Mouse (Mus musculus) embryonic fibroblast, embryonic 13.5 days (primary cell): ENCODE results near the gene Kif16b. TPM values are rescaled to one million over a fixed set of nuclear protein-coding genes. Genes with fewer than 3 reads are reported as not detected.

Experiments
- H3K27ac ChIP-seq: 2 replicates; pipeline ENCODE4 v1.5.1; 2012; ENCODE audit warnings: low read length, control low read depth, inconsistent platforms; ENCODE audit not compliant: insufficient read depth
- H3K4me1 ChIP-seq: 2 replicates; pipeline ENCODE4 v1.6.1; 2011; ENCODE audit warnings: low read length; ENCODE audit not compliant: control insufficient read depth, insufficient read depth
- H3K4me3 ChIP-seq: 2 replicates; pipeline ENCODE4 v1.5.1; 2011; ENCODE audit warnings: mild to moderate bottlenecking, control low read depth, low read length; ENCODE audit not compliant: insufficient read depth
- CTCF ChIP-seq: IDR thresholded peaks from 2 replicates; pipeline ENCODE4 v1.5.1; 2011; ENCODE audit warnings: mild to moderate bottlenecking, control low read depth, low read length, moderate library complexity, borderline replicate concordance; ENCODE audit not compliant: insufficient read depth
- POLR2A ChIP-seq: IDR thresholded peaks from 2 replicates; pipeline ENCODE4 v1.6.1; 2011; ENCODE audit warnings: low read depth, mild to moderate bottlenecking, control low read depth, low read length, moderate library complexity
- polyA plus RNA-seq: library from polyadenylated mRNA; stranded (reverse); fragments of >200 nt; gene quantifications from 2 replicates; pipeline ENCODE4 v1.2.4, GENCODE M21; 2011; ENCODE audit warnings: low read depth; ENCODE audit not compliant: missing spikeins, insufficient read length

The Kif16b gene
- polyA plus RNA-seq, 1 experiment: 13.7 TPM

DNA sequence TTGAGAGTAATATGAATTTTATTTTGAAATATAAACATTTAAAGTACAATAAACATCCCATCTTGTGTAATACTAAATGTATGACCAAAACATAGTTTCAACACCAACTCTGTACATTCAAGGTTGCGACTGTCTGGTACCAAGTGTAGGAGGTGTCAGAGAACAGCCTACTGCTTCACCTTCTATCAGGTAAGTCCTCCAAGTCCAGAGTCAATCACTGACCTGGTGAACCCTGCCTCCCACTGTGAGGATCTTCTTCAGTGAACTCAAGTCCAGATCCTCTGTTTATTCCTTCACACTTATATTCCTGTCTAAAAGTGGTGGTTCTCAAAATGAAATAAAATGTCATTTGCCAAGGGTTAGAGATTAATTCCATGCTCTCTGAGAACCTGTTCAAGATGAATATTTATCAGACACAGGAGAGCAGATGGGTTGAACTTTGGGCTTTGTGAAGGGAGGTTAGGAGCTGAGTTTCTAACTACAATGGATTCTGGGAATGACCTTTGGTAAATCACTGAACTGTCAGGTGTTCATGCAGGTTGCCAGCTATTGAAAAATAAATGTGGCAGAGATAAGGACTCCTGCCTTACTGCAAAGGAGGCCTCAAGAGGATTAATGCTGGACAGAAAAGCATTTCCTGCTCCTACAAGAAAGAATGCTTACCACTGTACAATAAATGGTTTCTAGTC, 97.4 kb downstream of the Kif16b start:
- no peak overlapping the region for H3K27ac ChIP-seq
- TF ChIP-seq CTCF (no peak), POLR2A (no peak)
- no peaks in the 10 kb centered on the region for H3K4me1 ChIP-seq
- H3K4me3 ChIP-seq: no peak overlapping the region

DNA sequence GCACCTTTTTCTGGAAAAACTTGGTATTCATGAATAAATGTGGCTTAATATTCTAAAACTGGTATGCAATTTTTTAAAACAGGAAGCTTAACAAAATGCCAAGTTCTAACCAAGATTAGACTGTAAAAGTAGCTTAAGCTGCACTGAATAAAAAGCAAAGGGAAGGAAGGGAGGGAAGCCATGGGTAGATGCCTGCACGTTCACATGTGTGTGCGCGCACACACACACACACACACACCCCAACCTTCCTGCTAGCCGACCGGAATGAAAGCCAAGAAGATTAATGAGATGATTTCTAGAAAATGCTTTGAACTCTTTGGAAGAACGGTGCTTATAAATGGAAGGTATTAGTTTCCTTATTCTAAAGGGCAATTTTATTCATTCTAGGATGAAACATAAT, 104.0 kb downstream of the Kif16b start:
- H3K4me3 ChIP-seq: no peak overlapping the region
- H3K27ac ChIP-seq: no peak overlapping the region
- no peaks in the 10 kb centered on the region for H3K4me1 ChIP-seq
- TF ChIP-seq CTCF: no peak
- TF ChIP-seq POLR2A: no peak

DNA sequence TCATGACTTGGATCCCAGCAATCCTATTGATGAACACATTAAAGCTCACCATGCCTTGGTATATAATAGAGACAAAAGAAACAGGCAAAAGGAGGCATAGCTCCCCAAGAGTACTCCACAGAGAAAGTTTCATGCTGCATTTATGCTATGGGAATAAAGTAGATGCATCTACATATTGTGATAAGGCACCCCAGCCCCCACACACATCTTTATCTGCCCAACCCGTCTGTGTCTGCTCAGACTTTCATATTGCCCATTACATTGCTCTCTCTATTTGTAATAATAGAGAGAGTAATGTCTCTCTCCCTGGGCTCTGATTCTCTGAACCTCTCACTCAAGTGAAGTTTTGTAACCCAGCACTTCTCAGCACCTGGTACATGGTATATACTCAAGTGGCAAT, 126.0 kb downstream of the Kif16b start:
- H3K4me1 ChIP-seq: no peaks in the 10 kb centered on the region
- H3K27ac ChIP-seq: no peak overlapping the region
- no peak for TF ChIP-seq CTCF
- TF ChIP-seq POLR2A: no peak
- no peak overlapping the region for H3K4me3 ChIP-seq

DNA sequence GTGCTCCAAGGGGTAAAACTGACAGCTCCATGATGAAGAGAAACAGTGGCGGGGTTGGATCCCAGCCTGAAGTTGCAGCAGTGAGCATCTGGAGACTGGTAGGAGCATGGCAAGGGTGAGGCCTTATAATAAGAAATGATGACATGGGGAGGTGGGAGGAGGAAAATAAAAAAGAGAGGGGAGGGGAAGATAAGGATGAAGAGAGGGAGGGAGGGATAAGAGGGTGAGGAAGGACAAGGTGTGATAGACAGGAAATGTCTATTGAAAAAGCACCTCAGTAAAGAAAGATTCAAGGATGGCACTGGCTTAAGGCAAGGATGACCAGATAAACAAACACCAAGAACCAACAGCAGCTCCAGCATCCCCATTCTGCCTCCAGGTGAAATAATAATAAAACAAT, 126.6 kb downstream of the Kif16b start:
- H3K4me3 ChIP-seq: no peak overlapping the region
- H3K27ac ChIP-seq: no peak overlapping the region
- no peaks in the 10 kb centered on the region for H3K4me1 ChIP-seq
- no peak for TF ChIP-seq POLR2A
- no peak for TF ChIP-seq CTCF

DNA sequence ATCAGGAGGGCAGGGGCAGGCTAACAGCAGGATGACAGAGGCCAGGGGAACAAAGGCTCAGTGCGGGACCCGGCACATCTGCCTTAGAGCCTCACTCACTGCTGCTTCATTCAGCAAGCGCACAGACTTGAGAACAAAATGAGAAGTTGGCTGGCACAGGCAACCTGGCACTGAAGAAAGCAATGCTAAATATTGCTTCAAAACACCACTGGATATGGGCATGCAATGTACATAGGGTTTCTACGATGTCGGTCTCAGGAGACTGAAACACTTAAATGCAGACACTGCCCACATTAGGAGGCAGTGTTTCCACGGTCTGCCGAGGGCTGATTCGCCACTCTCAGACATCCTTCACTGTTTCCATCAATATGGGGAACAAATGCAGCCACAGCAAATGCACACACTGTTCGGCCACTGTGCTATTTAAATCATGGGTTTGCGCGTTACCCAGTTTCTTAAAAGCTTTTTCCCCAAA, 131.6 kb downstream of the Kif16b start:
- H3K4me1 ChIP-seq: no peaks in the 10 kb centered on the region
- H3K4me3 ChIP-seq: no peak overlapping the region
- H3K27ac ChIP-seq: no peak overlapping the region
- TF ChIP-seq CTCF: no peak
- no peak for TF ChIP-seq POLR2A

DNA sequence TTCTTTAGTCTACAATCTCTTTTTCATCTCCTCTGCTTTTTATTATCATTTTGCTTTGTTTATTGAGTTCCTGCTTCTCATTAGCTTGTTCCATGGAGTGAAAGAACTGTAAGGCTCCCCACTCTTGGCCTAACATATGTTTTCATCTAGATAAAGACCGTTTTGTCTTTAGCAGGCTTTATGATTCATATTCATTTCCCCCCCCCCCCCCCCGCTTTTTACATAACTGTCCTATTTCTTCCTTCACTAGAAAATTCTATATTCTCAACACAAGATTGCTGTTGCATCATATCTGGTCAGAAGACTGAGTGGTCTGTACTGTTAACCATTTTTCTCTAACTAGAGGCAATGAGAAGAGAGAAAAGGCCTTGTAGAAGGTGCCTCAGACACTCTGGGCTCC, 137.1 kb downstream of the Kif16b start:
- H3K4me3 ChIP-seq: no peak overlapping the region
- TF ChIP-seq POLR2A: no peak
- no peak for TF ChIP-seq CTCF
- no peaks in the 10 kb centered on the region for H3K4me1 ChIP-seq
- peak overlapping the region; percentile 31; the same call in 1 of the 2 replicates for H3K27ac ChIP-seq

DNA sequence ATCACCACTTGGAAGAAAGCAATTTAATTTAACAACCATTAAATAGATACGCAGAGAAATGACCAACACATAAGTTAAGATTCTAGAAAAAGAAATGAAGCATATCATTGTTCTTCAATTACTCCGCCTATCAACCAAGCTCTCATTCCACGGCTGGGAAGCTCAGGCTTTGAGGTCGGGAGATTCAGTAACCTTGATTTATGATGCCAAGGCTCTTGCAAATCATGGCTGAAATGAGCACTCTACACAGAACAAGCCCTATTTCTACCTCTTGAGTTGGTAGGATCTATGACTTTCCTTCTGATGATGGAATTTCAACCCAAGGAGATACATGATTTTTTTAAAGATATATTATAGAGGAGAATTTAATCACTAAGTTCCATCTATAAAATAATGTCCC, 140.5 kb downstream of the Kif16b start:
- Histone ChIP-seq H3K4me1 (peaks cover 5% of the 10 kb centered on the region; the same call in 1 of the 2 replicates), H3K4me3 (no peak overlapping the region), H3K27ac (no peak overlapping the region)
- TF ChIP-seq CTCF (no peak), POLR2A (no peak)

DNA sequence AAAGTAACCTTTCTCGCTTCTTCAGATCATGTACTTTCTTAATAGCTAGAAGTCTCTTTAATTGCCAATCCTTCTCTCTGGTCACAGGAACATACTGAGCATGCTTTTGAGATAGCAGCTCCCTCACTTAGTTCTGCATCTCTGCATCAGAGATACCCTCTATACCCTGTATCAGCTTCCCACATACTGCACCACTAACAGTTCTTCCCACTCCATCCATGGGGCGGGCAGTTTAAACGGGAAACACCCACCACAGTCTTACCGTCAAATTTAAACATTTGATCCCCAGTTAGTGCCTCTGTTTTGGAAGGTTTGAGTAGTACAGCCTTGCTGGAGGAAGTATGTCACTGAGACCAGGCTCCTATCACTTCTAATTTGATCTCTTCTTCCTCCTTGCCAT, 142.1 kb downstream of the Kif16b start:
- Histone ChIP-seq H3K4me3 (no peak overlapping the region), H3K27ac (no peak overlapping the region), H3K4me1 (peaks cover 5% of the 10 kb centered on the region; the same call in 1 of the 2 replicates)
- TF ChIP-seq CTCF (no peak), POLR2A (no peak)

DNA sequence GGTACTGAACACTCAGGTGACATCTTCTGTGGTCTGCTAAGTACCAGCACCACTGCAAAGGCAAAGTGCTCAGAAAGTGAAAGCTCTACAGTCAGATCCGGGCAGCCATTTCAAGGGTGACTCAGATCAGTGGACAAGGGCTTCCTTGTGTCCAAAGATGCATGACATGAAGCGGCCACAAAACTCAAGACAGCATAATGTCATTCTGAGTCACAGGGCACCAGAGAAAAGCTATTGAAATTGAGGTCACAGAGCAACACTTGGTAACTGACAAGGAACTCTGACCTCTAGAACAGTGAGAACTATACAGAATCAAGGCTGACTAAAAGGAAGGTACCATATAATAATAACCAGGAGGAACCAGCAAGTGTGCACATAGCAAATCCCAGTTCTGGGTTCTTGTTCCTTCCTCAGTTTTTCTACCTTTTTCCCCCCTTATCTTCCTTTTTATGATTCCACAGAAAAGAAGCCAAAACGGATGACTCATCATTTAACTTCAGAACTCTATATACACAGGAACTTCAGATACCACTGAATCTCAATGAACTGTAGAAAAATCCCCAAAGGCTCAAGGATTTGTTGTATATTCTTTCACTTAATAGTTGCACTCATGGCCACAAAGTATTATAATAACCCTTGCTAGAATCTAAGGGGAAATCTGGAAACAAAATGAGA, 143.1 kb downstream of the Kif16b start:
- TF ChIP-seq POLR2A (no peak), CTCF (no peak)
- Histone ChIP-seq H3K4me3 (no peak overlapping the region), H3K4me1 (peaks cover 5% of the 10 kb centered on the region; the same call in 1 of the 2 replicates), H3K27ac (no peak overlapping the region)

DNA sequence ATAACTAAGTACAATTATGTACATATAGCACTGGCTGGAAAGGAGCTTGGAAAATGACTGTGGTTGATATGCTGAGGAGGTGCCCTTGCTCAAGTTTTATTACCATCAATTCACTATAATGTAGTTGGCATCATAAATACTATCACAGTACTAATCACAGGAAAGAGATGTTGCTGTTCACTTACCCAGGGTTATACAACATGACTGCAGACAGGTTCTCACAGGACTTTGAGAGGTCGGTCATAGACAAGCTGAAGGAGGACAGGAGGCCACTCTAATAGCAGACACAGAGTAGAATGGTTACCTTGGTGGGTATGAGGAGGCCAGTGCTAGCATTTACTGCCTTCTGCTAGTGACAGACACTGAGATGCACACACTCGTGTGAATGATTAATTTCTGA, 162.0 kb downstream of the Kif16b start:
- no peak overlapping the region for H3K27ac ChIP-seq
- no peaks in the 10 kb centered on the region for H3K4me1 ChIP-seq
- TF ChIP-seq CTCF (no peak), POLR2A (no peak)
- no peak overlapping the region for H3K4me3 ChIP-seq
